Mouse (Mus musculus) testis, adult 2 months (tissue): ENCODE measurements around the gene Ppp4r3a. TPM values are rescaled to one million over a fixed set of nuclear protein-coding genes. Genes with fewer than 3 reads are reported as not detected.

Source experiments
- H3K27ac ChIP-seq: fragments of 200-500 bp; 2 replicates; pipeline ENCODE4 v1.5.1; 2012; ENCODE audit warnings: low read depth, low read length; ENCODE audit not compliant: control insufficient read depth, insufficient read depth
- H3K27me3 ChIP-seq: fragments of 200-500 bp; 2 replicates; pipeline ENCODE4 v1.6.1; 2012; ENCODE audit warnings: mild to moderate bottlenecking, low read length, moderate library complexity; ENCODE audit not compliant: control insufficient read depth, insufficient read depth
- H3K36me3 ChIP-seq: fragments of 200-500 bp; 2 replicates; pipeline ENCODE4 v1.6.1; 2012; ENCODE audit warnings: mild to moderate bottlenecking, low read length; ENCODE audit not compliant: control insufficient read depth, insufficient read depth
- H3K4me1 ChIP-seq: fragments of 200-500 bp; 2 replicates; pipeline ENCODE4 v1.6.1; 2012; ENCODE audit warnings: low read length; ENCODE audit not compliant: control insufficient read depth, insufficient read depth
- H3K4me3 ChIP-seq: fragments of 200-500 bp; 2 replicates; pipeline ENCODE4 v1.5.1; 2012; ENCODE audit warnings: low read depth, mild to moderate bottlenecking, low read length, moderate library complexity, mixed read lengths; ENCODE audit not compliant: control insufficient read depth
- CTCF ChIP-seq: fragments of 200-500 bp; IDR thresholded peaks from 2 replicates; pipeline ENCODE4 v1.5.1; 2012; ENCODE audit warnings: low read depth, mild to moderate bottlenecking, inconsistent platforms, low read length, moderate library complexity; ENCODE audit not compliant: control insufficient read depth, insufficient read depth, insufficient replicate concordance
- POLR2A ChIP-seq: fragments of 200-500 bp; IDR thresholded peaks from 2 replicates; pipeline ENCODE4 v1.6.1; 2012; ENCODE audit warnings: low read depth, mild to moderate bottlenecking, inconsistent platforms, low read length, moderate library complexity; ENCODE audit not compliant: control insufficient read depth
- polyA plus RNA-seq: library from polyadenylated mRNA; depleted of rRNA; stranded (reverse); fragments of >200 nt; gene quantifications from 2 replicates; pipeline ENCODE4 v1.2.3, GENCODE M21; 2012

Gene Ppp4r3a
- polyA plus RNA-seq, 1 experiment, result 9.8 TPM

DNA sequence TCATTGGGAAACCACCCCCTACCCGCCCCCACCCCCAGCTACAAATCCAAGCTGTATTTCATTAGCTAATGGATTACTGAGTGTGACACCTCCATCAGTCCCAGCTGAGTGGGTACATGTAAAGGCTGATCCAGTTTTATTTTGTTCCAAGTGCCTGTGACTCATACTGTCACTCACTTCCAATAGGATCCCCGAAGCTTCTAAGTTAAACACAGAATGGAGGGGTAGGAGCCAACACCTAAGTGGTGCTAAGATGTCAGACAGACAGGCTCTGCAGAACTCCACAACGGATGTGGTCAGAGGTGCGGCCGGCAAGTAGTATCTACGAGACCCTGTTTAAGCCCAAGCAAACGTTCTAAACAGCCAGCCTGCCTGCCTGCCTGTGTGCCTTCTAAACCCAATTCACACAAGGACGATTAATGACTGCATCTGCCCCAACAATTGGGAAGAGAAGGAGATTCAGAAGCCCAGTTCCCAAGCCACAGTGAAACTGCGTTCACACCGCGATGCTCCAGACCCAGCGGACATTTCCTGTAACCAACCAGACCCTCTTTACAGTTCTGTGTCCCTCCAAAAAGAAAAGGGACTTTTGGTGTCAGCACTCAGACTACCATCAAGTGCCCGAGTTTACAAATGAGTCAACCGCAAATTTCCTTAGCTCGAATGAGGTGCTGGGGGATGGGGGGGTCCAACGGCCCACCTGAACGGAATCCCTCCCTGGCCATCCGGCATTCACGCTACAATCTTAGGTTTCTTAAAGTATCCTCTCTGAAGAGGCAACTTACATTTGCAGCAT, 55.9 kb downstream of the Ppp4r3a start:
- peaks cover 6% of the 10 kb centered on the region for H3K4me1 ChIP-seq
- peak overlapping the region; percentile 41; the same call in 1 of the 2 replicates for H3K27ac ChIP-seq
- TF ChIP-seq POLR2A (0 out of 2 replicates have a peak, but pooled peaks have one; percentile 26), CTCF (no peak)
- H3K4me3 ChIP-seq, result peak overlapping the region; percentile 95
- no peaks in the 10 kb centered on the region; the same call in none of the 2 replicates for H3K36me3 ChIP-seq
- H3K27me3 ChIP-seq, result no peaks in the 10 kb centered on the region

DNA sequence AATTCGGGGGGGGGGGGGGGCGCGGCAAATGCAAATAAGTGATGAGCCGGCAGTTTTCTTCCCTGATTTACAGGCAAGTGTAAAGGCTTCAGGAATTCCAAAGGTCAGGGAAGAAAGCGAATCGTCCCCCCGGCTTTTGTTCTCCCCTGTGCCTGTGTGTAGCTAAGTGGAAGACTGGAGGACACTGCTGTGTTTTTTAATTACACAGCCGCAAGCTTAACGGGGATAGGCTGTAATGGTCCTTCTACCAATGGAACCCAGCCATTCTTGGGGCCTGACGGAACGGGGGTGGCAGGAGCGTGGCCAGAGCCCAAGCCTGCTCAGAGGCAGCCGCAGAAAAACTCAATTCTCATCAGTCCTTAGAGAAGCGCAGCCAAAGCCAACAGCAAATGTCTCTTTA, 56.6 kb downstream of the Ppp4r3a start:
- no peaks in the 10 kb centered on the region for H3K27me3 ChIP-seq
- no peaks in the 10 kb centered on the region; the same call in none of the 2 replicates for H3K36me3 ChIP-seq
- no peak overlapping the region for H3K27ac ChIP-seq
- peaks cover 6% of the 10 kb centered on the region for H3K4me1 ChIP-seq
- no peak overlapping the region for H3K4me3 ChIP-seq
- TF ChIP-seq CTCF, result no peak
- TF ChIP-seq POLR2A, result no peak

DNA sequence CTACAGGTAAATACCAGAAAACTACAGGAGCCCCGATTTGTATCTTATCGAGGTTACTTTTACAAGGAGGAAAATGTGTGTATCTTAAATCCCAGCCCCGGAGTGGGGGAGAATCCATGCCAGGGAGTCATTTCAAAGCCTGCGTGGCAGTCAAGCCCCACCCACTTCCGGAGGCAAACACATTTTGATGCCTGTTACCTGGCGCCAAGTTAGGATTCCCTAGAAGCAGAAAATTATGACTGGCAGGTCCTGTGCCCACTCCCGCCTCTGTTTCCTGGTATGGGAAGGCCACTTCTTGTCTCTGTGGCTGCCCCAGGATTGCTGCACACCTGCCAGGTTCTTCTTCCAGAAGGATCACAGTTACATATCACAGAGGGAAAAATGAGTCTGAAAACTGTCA, 57.0 kb downstream of the Ppp4r3a start:
- no peaks in the 10 kb centered on the region; the same call in none of the 2 replicates for H3K36me3 ChIP-seq
- no peak overlapping the region for H3K4me3 ChIP-seq
- no peaks in the 10 kb centered on the region for H3K27me3 ChIP-seq
- no peak overlapping the region for H3K27ac ChIP-seq
- peaks cover 6% of the 10 kb centered on the region for H3K4me1 ChIP-seq
- TF ChIP-seq POLR2A (no peak), CTCF (no peak)

DNA sequence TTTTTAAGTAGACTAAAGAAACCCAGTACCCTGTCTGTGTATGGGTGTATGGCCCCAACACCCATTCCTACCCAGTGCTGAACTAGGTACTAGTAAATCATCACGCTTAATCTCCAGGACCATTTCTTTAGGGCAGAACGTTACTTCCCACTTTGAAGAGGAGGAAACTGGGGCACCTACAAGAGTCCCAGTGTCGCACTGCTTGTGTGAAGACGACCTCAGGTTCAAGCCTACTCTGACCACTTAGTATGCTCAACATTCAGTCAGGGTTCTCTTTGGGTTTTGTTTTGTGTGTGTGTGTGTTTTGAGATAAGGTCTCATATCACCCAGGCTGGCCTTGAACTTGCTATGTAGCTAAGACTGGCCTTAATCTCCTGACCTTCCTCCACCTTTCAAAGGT, 57.5 kb downstream of the Ppp4r3a start:
- H3K27me3 ChIP-seq, result no peaks in the 10 kb centered on the region
- H3K4me3 ChIP-seq, result no peak overlapping the region
- H3K27ac ChIP-seq, result no peak overlapping the region
- no peaks in the 10 kb centered on the region; the same call in none of the 2 replicates for H3K36me3 ChIP-seq
- TF ChIP-seq CTCF, result no peak
- TF ChIP-seq POLR2A, result no peak
- H3K4me1 ChIP-seq, result peaks cover 6% of the 10 kb centered on the region

DNA sequence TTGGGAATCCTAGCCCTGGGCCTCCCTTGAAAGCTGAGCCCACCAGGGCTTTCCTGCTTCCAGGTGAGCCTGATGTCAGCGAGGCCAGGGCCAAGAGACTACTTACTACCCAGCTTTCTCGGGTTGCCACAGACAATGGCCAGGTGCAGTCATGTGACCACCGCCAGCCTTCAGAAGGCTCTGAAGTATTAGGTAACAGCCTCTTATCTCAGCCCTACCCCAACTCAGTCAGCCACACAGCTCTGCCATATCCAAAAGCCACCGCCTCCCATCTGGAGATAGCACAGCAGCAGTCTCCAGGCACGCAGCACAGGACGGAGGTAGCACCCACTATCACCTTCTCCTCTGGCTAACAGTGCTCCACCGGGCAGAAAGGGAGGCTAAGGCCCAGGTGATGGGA, 58.1 kb downstream of the Ppp4r3a start:
- Histone ChIP-seq H3K36me3 (no peaks in the 10 kb centered on the region; the same call in none of the 2 replicates), H3K4me3 (no peak overlapping the region), H3K27ac (no peak overlapping the region), H3K27me3 (no peaks in the 10 kb centered on the region), H3K4me1 (peaks cover 6% of the 10 kb centered on the region)
- TF ChIP-seq POLR2A, result no peak
- TF ChIP-seq CTCF, result no peak

DNA sequence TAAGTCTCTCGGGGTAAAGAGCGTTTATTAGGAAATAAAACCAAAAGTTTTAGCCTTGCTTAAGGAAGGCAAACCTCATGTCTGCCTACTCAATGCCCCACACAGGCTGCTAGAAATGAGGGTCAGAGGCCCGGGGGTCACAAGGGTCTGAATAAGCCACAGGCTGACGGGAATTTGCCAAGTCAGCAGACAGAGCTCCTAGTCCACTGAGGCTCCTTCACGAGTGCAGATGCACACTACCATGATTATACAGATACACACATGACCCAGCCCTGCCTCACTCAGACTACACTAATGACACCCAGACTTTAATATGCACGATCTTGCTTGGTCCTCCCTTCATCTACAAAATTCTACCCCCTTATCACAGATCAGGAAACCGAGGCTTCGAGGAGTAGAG, 58.7 kb downstream of the Ppp4r3a start:
- Histone ChIP-seq H3K27ac (no peak overlapping the region), H3K4me3 (no peak overlapping the region), H3K27me3 (no peaks in the 10 kb centered on the region), H3K36me3 (no peaks in the 10 kb centered on the region; the same call in none of the 2 replicates), H3K4me1 (peaks cover 6% of the 10 kb centered on the region)
- TF ChIP-seq CTCF, result no peak
- TF ChIP-seq POLR2A, result no peak

DNA sequence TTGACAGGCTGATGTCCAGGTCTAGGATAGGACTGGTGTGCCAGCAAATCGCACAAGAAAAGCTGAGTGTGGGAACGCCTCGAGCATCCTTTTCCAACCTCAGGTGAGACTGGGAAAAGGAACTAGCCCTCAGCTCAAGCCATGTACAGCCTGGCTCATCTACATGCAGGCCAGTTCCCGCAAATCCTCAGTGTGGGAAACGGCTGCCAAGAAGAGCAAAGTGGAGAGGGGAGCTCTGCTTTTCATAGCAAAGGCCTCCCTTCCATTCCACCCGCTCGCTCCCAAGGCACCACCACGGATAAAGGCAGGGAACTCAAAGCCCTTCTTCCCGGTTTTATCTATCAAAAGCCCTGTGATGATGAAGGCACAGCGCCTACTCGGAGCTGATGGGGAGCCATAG, 60.4 kb downstream of the Ppp4r3a start:
- Histone ChIP-seq H3K27ac (no peak overlapping the region), H3K4me1 (peaks cover 3% of the 10 kb centered on the region), H3K36me3 (no peaks in the 10 kb centered on the region; the same call in none of the 2 replicates), H3K4me3 (no peak overlapping the region), H3K27me3 (no peaks in the 10 kb centered on the region)
- TF ChIP-seq CTCF, result no peak
- TF ChIP-seq POLR2A, result no peak
